Mouse (Mus musculus): ENCODE measurements around the gene Cog2.

- TF ChIP-seq HCFC1 (IDR thresholded peaks at IDR 0.05; ENCODE audit: borderline replicate concordance, insufficient read depth, low read length), result no peak
- no peak for TF ChIP-seq ZNF384 (IDR thresholded peaks at IDR 0.05; ENCODE audit: low read depth, low read length)
- no peak for TF ChIP-seq ZC3H11A (IDR thresholded peaks at IDR 0.05; ENCODE audit: borderline replicate concordance, low read depth, low read length)
Observed at GRCm38 (mm10) chr8:124517142-124517541, 3.4 kb upstream of the Cog2 start.

Data from ES-E14 (cell line).